Mouse (Mus musculus): ENCODE results near the gene Fstl5. TPM values are rescaled to one million over a fixed set of nuclear protein-coding genes. Genes with fewer than 3 reads are reported as not detected.
"Not testable (repeated sequence)": the region's sequence is repeated elsewhere in the genome, so short reads cannot be mapped to it uniquely, and the experiment has no call there.

Gene Fstl5
- total RNA-seq, 2 experiments from 2014 or later, result not detected

GRCm38 (mm10) chr3:76467229-76467874 is 393.3 kb downstream of the Fstl5 start:
- no peak for ATAC-seq (replicated peaks; ENCODE audit: low FRiP score, poor library complexity, severe bottlenecking)

GRCm38 (mm10) chr3:76468147-76468546 is 394.1 kb downstream of the Fstl5 start:
- no peak for ATAC-seq (replicated peaks; ENCODE audit: low FRiP score, poor library complexity, severe bottlenecking)

DNA sequence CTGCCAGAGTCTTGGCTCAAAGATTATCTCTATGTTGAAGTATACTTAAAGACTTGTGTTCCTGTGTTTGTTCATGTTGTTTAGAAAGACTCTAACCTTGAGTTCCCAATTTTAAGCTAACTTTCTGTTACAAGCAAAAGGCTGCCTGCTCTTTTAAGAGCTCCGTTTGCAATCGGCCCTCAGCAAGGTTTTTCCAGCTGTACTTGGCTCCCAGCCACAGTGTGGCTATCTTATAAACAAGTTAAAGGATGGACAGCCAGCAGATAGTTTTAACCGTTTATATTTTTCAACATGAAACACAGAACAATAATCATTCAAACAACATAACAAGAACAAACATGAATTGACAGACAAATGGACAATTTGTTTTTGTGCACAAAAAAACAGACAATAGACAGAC is 433.8 kb downstream of the Fstl5 start:
- not testable (repeated sequence) for ATAC-seq (replicated peaks; ENCODE audit: low FRiP score, poor library complexity, severe bottlenecking)

GRCm38 (mm10) chr3:76508811-76509210 is 434.7 kb downstream of the Fstl5 start:
- ATAC-seq (replicated peaks; ENCODE audit: low FRiP score, poor library complexity, severe bottlenecking), result no peak

DNA sequence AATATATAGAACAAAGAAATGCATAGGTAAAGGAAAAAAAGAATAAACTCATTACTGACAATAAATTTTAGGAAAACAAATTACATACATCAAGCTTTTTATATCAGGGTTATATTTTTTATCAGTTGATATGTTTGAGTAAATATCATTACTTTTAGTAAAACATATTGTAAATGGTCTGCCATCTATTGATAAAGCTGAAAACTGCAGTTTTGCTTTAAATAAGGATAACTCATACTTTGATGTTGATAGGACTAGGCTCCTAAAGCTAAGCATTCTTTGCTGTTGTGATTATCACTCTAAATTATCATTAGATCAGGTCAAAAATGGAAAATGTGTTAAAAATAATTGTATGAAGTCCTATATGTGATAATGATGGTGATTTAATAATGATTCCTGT is 493.3 kb downstream of the Fstl5 start:
- no peak for ATAC-seq (replicated peaks; ENCODE audit: low FRiP score, poor library complexity, severe bottlenecking)

GRCm38 (mm10) chr3:76572478-76572877 is 498.4 kb downstream of the Fstl5 start:
- no peak for ATAC-seq (replicated peaks; ENCODE audit: low FRiP score, poor library complexity, severe bottlenecking)

- no peak for ATAC-seq (replicated peaks; ENCODE audit: low FRiP score, poor library complexity, severe bottlenecking)
These were observed 499.0 kb downstream of the Fstl5 start for GRCm38 (mm10) chr3:76572920-76573541.

GRCm38 (mm10) chr3:76593148-76593547 is 519.1 kb downstream of the Fstl5 start:
- ATAC-seq (replicated peaks; ENCODE audit: low FRiP score, poor library complexity, severe bottlenecking), result no peak

DNA sequence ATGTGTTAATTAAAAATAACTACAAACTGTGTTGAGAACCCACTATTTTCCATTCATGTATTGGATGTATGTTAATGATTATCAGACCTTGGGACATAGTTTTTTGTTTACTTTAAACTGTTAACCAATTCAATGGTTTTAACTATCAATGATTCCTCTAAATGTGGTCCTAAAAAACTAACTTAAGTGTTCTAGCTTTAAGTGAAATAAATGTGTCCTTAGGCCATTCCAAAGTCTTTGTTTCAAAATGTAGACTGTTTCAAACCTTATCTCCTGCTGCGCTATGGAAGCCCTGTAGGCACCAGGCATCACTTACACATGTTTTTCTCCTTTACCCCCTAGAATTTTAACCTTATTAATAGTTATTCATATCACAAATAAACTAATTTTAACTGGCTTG is 546.0 kb downstream of the Fstl5 start:
- ATAC-seq (replicated peaks; ENCODE audit: low FRiP score, poor library complexity, severe bottlenecking), result no peak

- no peak for ATAC-seq (replicated peaks; ENCODE audit: low FRiP score, poor library complexity, severe bottlenecking)
These were observed 580.2 kb downstream of the Fstl5 start for GRCm38 (mm10) chr3:76654243-76654642.

- no peak for ATAC-seq (replicated peaks; ENCODE audit: low FRiP score, poor library complexity, severe bottlenecking)
These were observed 596.8 kb downstream of the Fstl5 start for GRCm38 (mm10) chr3:76670859-76671258.

- ATAC-seq (replicated peaks; ENCODE audit: low FRiP score, poor library complexity, severe bottlenecking), result no peak
These were observed 601.9 kb downstream of the Fstl5 start for GRCm38 (mm10) chr3:76676006-76676405.

GRCm38 (mm10) chr3:76679853-76680545 is 605.9 kb downstream of the Fstl5 start:
- no peak for ATAC-seq (replicated peaks; ENCODE audit: low FRiP score, poor library complexity, severe bottlenecking)

- no peak for ATAC-seq (replicated peaks; ENCODE audit: low FRiP score, poor library complexity, severe bottlenecking)
These were observed 606.4 kb downstream of the Fstl5 start for GRCm38 (mm10) chr3:76680546-76680883.

- ATAC-seq (replicated peaks; ENCODE audit: low FRiP score, poor library complexity, severe bottlenecking), result no peak
These were observed 623.1 kb downstream of the Fstl5 start for GRCm38 (mm10) chr3:76697134-76697629.

GRCm38 (mm10) chr3:76739221-76739620 is 665.2 kb downstream of the Fstl5 start:
- no peak for ATAC-seq (replicated peaks; ENCODE audit: low FRiP score, poor library complexity, severe bottlenecking)

Other genes with a start within 250 kb of the Fstl5 start
- gene Golim4, start 117.3 kb upstream of the Fstl5 start, total RNA-seq (2015; ENCODE audit: low replicate concordance), result 23.6 and 31.7 TPM in 2 replicates
- 53.1 and 57.7 TPM in 2 replicates for gene Golim4, start 117.3 kb upstream of the Fstl5 start, total RNA-seq (2017; ENCODE audit: low replicate concordance)